Mouse (Mus musculus): ENCODE results near the gene Camk1. TPM values are rescaled to one million over a fixed set of nuclear protein-coding genes. Genes with fewer than 3 reads are reported as not detected.

Gene Camk1
- polyA plus RNA-seq, 1 experiment from 2014 or later = 117 TPM

GRCm38 (mm10) chr6:113377172-113377495 is 33.4 kb upstream of the Camk1 start:
- no peak for ATAC-seq (replicated peaks)
- Histone ChIP-seq H3K4me2 (peak overlapping the region; percentile 95), H3K36me3 (replicated peaks) (peaks cover 47% of the 10 kb centered on the region), H3K9me3 (no peaks in the 10 kb centered on the region), H3K27ac (peak overlapping the region; percentile 97), H3K4me1 (peaks cover 26% of the 10 kb centered on the region), H3K9ac (peak overlapping the region; percentile 98), H3K4me3 (peak overlapping the region; percentile 100), H3K27me3 (replicated peaks) (no peaks in the 10 kb centered on the region)
- 8% methylated on average over 7 of the region's 7 CpGs for WGBS

- ATAC-seq (replicated peaks) = no peak
- WGBS = 95% methylated on average over 4 of the region's 4 CpGs
- H3K9ac ChIP-seq = no peak overlapping the region
- H3K4me1 ChIP-seq = peaks cover 12% of the 10 kb centered on the region
- no peaks in the 10 kb centered on the region for H3K9me3 ChIP-seq
- peaks cover 62% of the 10 kb centered on the region for H3K36me3 ChIP-seq (replicated peaks)
- H3K27me3 ChIP-seq (replicated peaks) = no peaks in the 10 kb centered on the region
- H3K4me2 ChIP-seq = no peak overlapping the region
- no peak overlapping the region for H3K4me3 ChIP-seq
- H3K27ac ChIP-seq = no peak overlapping the region
These were observed 29.7 kb upstream of the Camk1 start for GRCm38 (mm10) chr6:113373491-113373890.

- Histone ChIP-seq H3K27me3 (replicated peaks) (no peaks in the 10 kb centered on the region), H3K9ac (no peak overlapping the region), H3K27ac (no peak overlapping the region), H3K4me1 (no peaks in the 10 kb centered on the region), H3K9me3 (no peaks in the 10 kb centered on the region), H3K4me2 (no peak overlapping the region), H3K36me3 (replicated peaks) (peaks cover 62% of the 10 kb centered on the region), H3K4me3 (no peak overlapping the region)
- no peak for ATAC-seq (replicated peaks)
- WGBS = 95% methylated on average over 20 of the region's 20 CpGs
These were observed 26.6 kb upstream of the Camk1 start for GRCm38 (mm10) chr6:113370194-113370929.

GRCm38 (mm10) chr6:113368577-113368976 is 24.8 kb upstream of the Camk1 start:
- H3K4me2 ChIP-seq = no peak overlapping the region
- no peak overlapping the region for H3K9ac ChIP-seq
- no peak overlapping the region for H3K4me3 ChIP-seq
- ATAC-seq (replicated peaks) = no peak
- H3K27me3 ChIP-seq (replicated peaks) = no peaks in the 10 kb centered on the region
- no peaks in the 10 kb centered on the region for H3K4me1 ChIP-seq
- 77% methylated on average over 5 of the region's 5 CpGs for WGBS
- no peaks in the 10 kb centered on the region for H3K9me3 ChIP-seq
- H3K27ac ChIP-seq = no peak overlapping the region
- H3K36me3 ChIP-seq (replicated peaks) = peaks cover 51% of the 10 kb centered on the region

- no peak overlapping the region for H3K4me2 ChIP-seq
- no peaks in the 10 kb centered on the region for H3K9me3 ChIP-seq
- no peaks in the 10 kb centered on the region for H3K27me3 ChIP-seq (replicated peaks)
- ATAC-seq (replicated peaks) = no peak
- H3K36me3 ChIP-seq (replicated peaks) = peaks cover 46% of the 10 kb centered on the region
- no peak overlapping the region for H3K27ac ChIP-seq
- H3K4me3 ChIP-seq = no peak overlapping the region
- H3K9ac ChIP-seq = no peak overlapping the region
- WGBS = 88% methylated on average over 7 of the region's 7 CpGs
- no peaks in the 10 kb centered on the region for H3K4me1 ChIP-seq
These were observed 24.3 kb upstream of the Camk1 start for GRCm38 (mm10) chr6:113368124-113368523.

GRCm38 (mm10) chr6:113367574-113367973 is 23.8 kb upstream of the Camk1 start:
- no peak for ATAC-seq (replicated peaks)
- H3K27me3 ChIP-seq (replicated peaks) = no peaks in the 10 kb centered on the region
- peaks cover 41% of the 10 kb centered on the region for H3K36me3 ChIP-seq (replicated peaks)

GRCm38 (mm10) chr6:113366639-113367038 is 22.9 kb upstream of the Camk1 start:
- Histone ChIP-seq H3K4me3 (no peak overlapping the region), H3K36me3 (replicated peaks) (peaks cover 34% of the 10 kb centered on the region), H3K4me2 (no peak overlapping the region), H3K27me3 (replicated peaks) (no peaks in the 10 kb centered on the region), H3K4me1 (no peaks in the 10 kb centered on the region), H3K9ac (no peak overlapping the region), H3K9me3 (no peaks in the 10 kb centered on the region), H3K27ac (no peak overlapping the region)
- 96% methylated on average over 6 of the region's 6 CpGs for WGBS
- no peak for ATAC-seq (replicated peaks)

More at GRCm38 (mm10) chr6:113367574-113367973, 23.8 kb upstream of the Camk1 start:
- Histone ChIP-seq H3K9ac (no peak overlapping the region), H3K9me3 (no peaks in the 10 kb centered on the region), H3K4me1 (no peaks in the 10 kb centered on the region), H3K4me3 (no peak overlapping the region), H3K4me2 (no peak overlapping the region), H3K27ac (no peak overlapping the region)
- 98% methylated on average over 1 of the region's 1 CpGs for WGBS

- Histone ChIP-seq H3K27me3 (replicated peaks) (no peaks in the 10 kb centered on the region), H3K27ac (no peak overlapping the region), H3K4me3 (no peak overlapping the region), H3K9ac (no peak overlapping the region), H3K4me1 (no peaks in the 10 kb centered on the region), H3K4me2 (no peak overlapping the region), H3K9me3 (no peaks in the 10 kb centered on the region), H3K36me3 (replicated peaks) (peaks cover 13% of the 10 kb centered on the region)
- 78% methylated on average over 8 of the region's 8 CpGs for WGBS
- no peak for ATAC-seq (replicated peaks)
These were observed 20.8 kb upstream of the Camk1 start for GRCm38 (mm10) chr6:113364518-113365135.

- 93% methylated on average over 1 of the region's 1 CpGs for WGBS
- H3K27ac ChIP-seq = no peak overlapping the region
These were observed 18.5 kb upstream of the Camk1 start for GRCm38 (mm10) chr6:113362241-113362640.

GRCm38 (mm10) chr6:113361476-113361875 is 17.7 kb upstream of the Camk1 start:
- WGBS = 80% methylated on average over 4 of the region's 4 CpGs
- H3K9ac ChIP-seq = no peak overlapping the region
- ATAC-seq (replicated peaks) = no peak

More at GRCm38 (mm10) chr6:113362241-113362640, 18.5 kb upstream of the Camk1 start:
- ATAC-seq (replicated peaks) = no peak
- Histone ChIP-seq H3K4me2 (no peak overlapping the region), H3K27me3 (replicated peaks) (no peaks in the 10 kb centered on the region), H3K9ac (no peak overlapping the region), H3K4me1 (no peaks in the 10 kb centered on the region), H3K4me3 (no peak overlapping the region), H3K9me3 (no peaks in the 10 kb centered on the region), H3K36me3 (replicated peaks) (peaks cover 3% of the 10 kb centered on the region; the same call in 1 of the 2 replicates)

GRCm38 (mm10) chr6:113353696-113354095 is 9.9 kb upstream of the Camk1 start:
- no peak overlapping the region for H3K27ac ChIP-seq
- no peaks in the 10 kb centered on the region for H3K27me3 ChIP-seq (replicated peaks)
- H3K9me3 ChIP-seq = no peaks in the 10 kb centered on the region
- no peak overlapping the region for H3K4me2 ChIP-seq
- ATAC-seq (replicated peaks) = no peak
- H3K4me1 ChIP-seq = no peaks in the 10 kb centered on the region
- H3K4me3 ChIP-seq = no peak overlapping the region
- no peak overlapping the region for H3K9ac ChIP-seq
- 77% methylated on average over 3 of the region's 3 CpGs for WGBS
- no peaks in the 10 kb centered on the region for H3K36me3 ChIP-seq (replicated peaks)

More at GRCm38 (mm10) chr6:113361476-113361875, 17.7 kb upstream of the Camk1 start:
- H3K27me3 ChIP-seq (replicated peaks) = no peaks in the 10 kb centered on the region
- H3K4me1 ChIP-seq = no peaks in the 10 kb centered on the region
- H3K4me2 ChIP-seq = no peak overlapping the region
- no peak overlapping the region for H3K27ac ChIP-seq
- peaks cover 3% of the 10 kb centered on the region; the same call in 1 of the 2 replicates for H3K36me3 ChIP-seq (replicated peaks)
- H3K4me3 ChIP-seq = no peak overlapping the region
- H3K9me3 ChIP-seq = no peaks in the 10 kb centered on the region

- Histone ChIP-seq H3K4me1 (no peaks in the 10 kb centered on the region), H3K9me3 (no peaks in the 10 kb centered on the region), H3K27me3 (replicated peaks) (no peaks in the 10 kb centered on the region), H3K27ac (no peak overlapping the region), H3K4me2 (no peak overlapping the region), H3K4me3 (no peak overlapping the region), H3K36me3 (replicated peaks) (no peaks in the 10 kb centered on the region), H3K9ac (no peak overlapping the region)
- ATAC-seq (replicated peaks) = no peak
- 74% methylated on average over 3 of the region's 3 CpGs for WGBS
These were observed 9.0 kb upstream of the Camk1 start for GRCm38 (mm10) chr6:113352820-113353219.

GRCm38 (mm10) chr6:113351653-113352052 is 7.9 kb upstream of the Camk1 start:
- 66% methylated on average over 10 of the region's 10 CpGs for WGBS
- no peaks in the 10 kb centered on the region for H3K4me1 ChIP-seq
- no peaks in the 10 kb centered on the region for H3K9me3 ChIP-seq
- H3K4me3 ChIP-seq = no peak overlapping the region
- ATAC-seq (replicated peaks) = no peak
- no peak overlapping the region for H3K4me2 ChIP-seq
- no peaks in the 10 kb centered on the region for H3K27me3 ChIP-seq (replicated peaks)
- no peaks in the 10 kb centered on the region for H3K36me3 ChIP-seq (replicated peaks)
- no peak overlapping the region for H3K9ac ChIP-seq
- H3K27ac ChIP-seq = no peak overlapping the region

Measured in midbrain, embryonic 15.5 days (tissue).